ENCODE assay signal across 28 mouse cellular contexts in the genomic region with DNA sequence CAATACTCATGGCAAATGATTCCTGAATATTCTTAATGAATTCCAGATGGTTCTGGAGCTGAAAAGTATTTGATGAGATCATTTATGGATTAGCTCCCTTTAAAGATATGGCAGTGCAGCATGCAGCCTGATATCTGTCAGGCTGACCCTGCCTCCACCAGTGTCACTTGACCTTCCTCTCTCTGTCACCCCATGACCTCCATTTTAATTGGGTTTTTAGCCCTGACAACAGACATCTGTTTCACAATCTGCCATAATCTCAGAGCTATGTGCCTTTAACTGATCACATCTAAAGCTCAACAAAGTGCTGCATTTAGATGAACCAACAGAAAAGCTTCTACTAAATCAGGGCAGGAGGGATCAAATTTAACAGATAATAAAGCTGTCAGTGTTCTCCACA.
DNase-seq lines count a peak whose midpoint lies in the region; ATAC-seq lines count a peak whose summit lies in the region.
"Had no signal": no experiment of that assay in that cellular context is flagged by ENCODE, and none has a peak within 500 bp of the region (broad histone marks: within the 10 kb centered on the region; RNA-seq: fewer than 3 reads in every experiment).

No protein-coding gene starts in this region.

- no peak overlapping the region for H3K27ac ChIP-seq in kidney, embryonic 14.5 days (ENCODE audit: low read depth, low read length)
- H3K27ac ChIP-seq: embryonic facial prominence, embryonic 12.5 days; forebrain, embryonic 10.5 days; heart, embryonic 13.5 days; hindbrain, embryonic 10.5 days; intestine, embryonic 15.5 days; liver, embryonic 14.5 days; macrophage; midbrain, embryonic 15.5 days; neural tube, embryonic 12.5 days had no signal

- no peaks in the 10 kb centered on the region for H3K27me3 ChIP-seq in kidney, embryonic 14.5 days (ENCODE audit: control insufficient read depth, insufficient read depth, low read length)
- H3K27me3 ChIP-seq: embryonic facial prominence, embryonic 12.5 days; heart, embryonic 13.5 days; intestine, embryonic 15.5 days; midbrain, embryonic 15.5 days; neural tube, embryonic 12.5 days; Patski had no signal

- no peak overlapping the region for H3K4me2 ChIP-seq in kidney, embryonic 14.5 days (replicated peaks; ENCODE audit: low read depth, low read length)
- H3K4me2 ChIP-seq: embryonic facial prominence, embryonic 12.5 days; heart, embryonic 13.5 days; intestine, embryonic 15.5 days; midbrain, embryonic 15.5 days; neural tube, embryonic 12.5 days had no signal

- H3K36me3 ChIP-seq in kidney, embryonic 14.5 days (ENCODE audit: control insufficient read depth, insufficient read depth, low read length) = no peaks in the 10 kb centered on the region
- H3K36me3 ChIP-seq: embryonic facial prominence, embryonic 12.5 days; forebrain, embryonic 10.5 days; heart, embryonic 13.5 days; hindbrain, embryonic 10.5 days; intestine, embryonic 15.5 days; midbrain, embryonic 15.5 days; neural tube, embryonic 12.5 days had no signal

- no peak overlapping the region for H3K4me3 ChIP-seq in kidney, embryonic 14.5 days (ENCODE audit: low read length)
- H3K4me3 ChIP-seq: embryonic facial prominence, embryonic 12.5 days; forebrain, embryonic 10.5 days; heart, embryonic 13.5 days; hindbrain, embryonic 10.5 days; intestine, embryonic 15.5 days; midbrain, embryonic 15.5 days; neural tube, embryonic 12.5 days had no signal

- no peak for DNase-seq in kidney, postnatal 36 days
- DNase-seq in kidney, postnatal 14 days = peak; percentile 12
- no peak for DNase-seq in kidney, postnatal 25 days
- DNase-seq in embryo, embryonic 11 days = peak; percentile 44
- DNase-seq in mesoderm, embryonic 11.5 days (ENCODE audit: low read depth, low spot score) = peak; percentile 10
- no peak for DNase-seq in testis, postnatal 14 days (ENCODE audit: low spot score)
- DNase-seq: adrenal gland, postnatal 10 days; cerebellum, adult 8-10 months; cerebellum, postnatal 36 days; forebrain, postnatal 0 days; gastrocnemius, postnatal 10 days; heart, postnatal 10 days; layer of hippocampus, postnatal 36 days; liver; lung, adult 2 months; lung, postnatal 10 days had no signal

- H3K9ac ChIP-seq in kidney, embryonic 14.5 days (ENCODE audit: low read depth, low read length) = no peak overlapping the region
- H3K9ac ChIP-seq: embryonic facial prominence, embryonic 12.5 days; forebrain, postnatal 0 days; heart, embryonic 13.5 days; intestine, embryonic 15.5 days; liver, embryonic 14.5 days; midbrain, embryonic 15.5 days; neural tube, embryonic 12.5 days had no signal

- no peaks in the 10 kb centered on the region for H3K4me1 ChIP-seq in kidney, embryonic 14.5 days (ENCODE audit: control insufficient read depth, insufficient read depth, low read length)
- H3K4me1 ChIP-seq: embryonic facial prominence, embryonic 12.5 days; forebrain, embryonic 10.5 days; heart, embryonic 13.5 days; hindbrain, embryonic 10.5 days; intestine, embryonic 15.5 days; midbrain, embryonic 15.5 days; neural tube, embryonic 12.5 days had no signal

- H3K9me3 ChIP-seq in kidney, embryonic 14.5 days (ENCODE audit: control insufficient read depth, low read length) = no peaks in the 10 kb centered on the region
- H3K9me3 ChIP-seq: embryonic facial prominence, embryonic 12.5 days; forebrain, embryonic 10.5 days; heart, embryonic 13.5 days; hindbrain, embryonic 10.5 days; intestine, embryonic 15.5 days; midbrain, embryonic 15.5 days; neural tube, embryonic 12.5 days had no signal

- ATAC-seq in kidney, embryonic 14.5 days (ENCODE audit: low FRiP score, low TSS enrichment) = peak; percentile 88; the same call in 1 of the 2 replicates
- ATAC-seq: forebrain, postnatal 0 days; hindbrain, embryonic 16.5 days; intestine, embryonic 15.5 days; midbrain, embryonic 15.5 days; Patski had no signal

Comparison
In these comparisons a context has a peak if more than half of its experiments do, and no peak if none do; other contexts are left out.
1. DNase-seq: peak in kidney, postnatal 14 days (single experiment), embryo, embryonic 11 days (single experiment) and mesoderm, embryonic 11.5 days (single experiment); none in kidney, postnatal 36 days (0 of 2), kidney, postnatal 25 days (0 of 2) and testis, postnatal 14 days (single experiment).